Mouse (Mus musculus): ENCODE measurements around the gene Utp4. TPM values are rescaled to one million over a fixed set of nuclear protein-coding genes. Genes with fewer than 3 reads are reported as not detected.

Gene Utp4
- polyA plus RNA-seq, 1 experiment from 2014 or later = 73.6 TPM

DNA sequence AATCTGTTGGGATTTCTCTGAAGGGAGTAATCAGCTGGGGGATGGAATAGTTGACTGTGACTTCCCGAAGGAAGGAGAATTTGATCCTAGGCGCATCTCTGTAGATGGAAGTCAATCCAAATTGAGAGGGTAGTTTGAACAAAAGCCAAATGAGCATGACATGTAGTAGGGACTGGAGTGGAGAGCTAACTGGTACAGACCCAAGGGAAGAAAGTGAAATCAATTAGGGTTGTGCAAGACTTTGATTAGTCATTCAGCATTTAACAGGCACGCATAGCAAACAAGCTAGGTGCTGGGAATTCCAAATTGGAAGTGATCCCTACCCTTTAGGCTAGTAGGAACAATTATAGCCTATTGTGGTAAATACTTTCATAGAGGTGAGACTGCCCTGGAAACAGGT, 48.4 kb downstream of the Utp4 start:
- ATAC-seq (ENCODE audit: low FRiP score) = no peak
- Histone ChIP-seq H3K4me3 (ENCODE audit: low read depth, low read length) (no peak overlapping the region), H3K27ac (ENCODE audit: low read depth, low read length) (no peak overlapping the region), H3K9ac (ENCODE audit: low read length) (no peak overlapping the region), H3K9me3 (ENCODE audit: control insufficient read depth, low read length) (no peaks in the 10 kb centered on the region), H3K4me1 (ENCODE audit: control insufficient read depth, insufficient read depth, low read length) (peaks cover 8% of the 10 kb centered on the region; the same call in 1 of the 2 replicates), H3K4me2 (no peak overlapping the region), H3K27me3 (ENCODE audit: control insufficient read depth, insufficient read depth, low read length) (no peaks in the 10 kb centered on the region), H3K36me3 (ENCODE audit: control insufficient read depth, insufficient read depth, low read length) (no peaks in the 10 kb centered on the region)
- DNase-seq (ENCODE audit: low spot score, missing footprints) = no peak
- WGBS = 96% methylated on average over 3 of the region's 3 CpGs

GRCm38 (mm10) chr8:106943874-106944418, 50.5 kb downstream of the Utp4 start:
- H3K4me2 ChIP-seq = no peak overlapping the region
- DNase-seq (ENCODE audit: low spot score, missing footprints) (no peak), ATAC-seq (ENCODE audit: low FRiP score) (no peak)
- no peaks in the 10 kb centered on the region for H3K36me3 ChIP-seq (ENCODE audit: control insufficient read depth, insufficient read depth, low read length)
- no peak overlapping the region for H3K4me3 ChIP-seq (ENCODE audit: low read depth, low read length)
- no peaks in the 10 kb centered on the region for H3K9me3 ChIP-seq (ENCODE audit: control insufficient read depth, low read length)
- H3K27ac ChIP-seq (ENCODE audit: low read depth, low read length) = no peak overlapping the region
- no peak overlapping the region for H3K9ac ChIP-seq (ENCODE audit: low read length)
- H3K27me3 ChIP-seq (ENCODE audit: control insufficient read depth, insufficient read depth, low read length) = no peaks in the 10 kb centered on the region
- H3K4me1 ChIP-seq (ENCODE audit: control insufficient read depth, insufficient read depth, low read length) = no peaks in the 10 kb centered on the region
- WGBS = 89% methylated on average over 3 of the region's 3 CpGs

DNA sequence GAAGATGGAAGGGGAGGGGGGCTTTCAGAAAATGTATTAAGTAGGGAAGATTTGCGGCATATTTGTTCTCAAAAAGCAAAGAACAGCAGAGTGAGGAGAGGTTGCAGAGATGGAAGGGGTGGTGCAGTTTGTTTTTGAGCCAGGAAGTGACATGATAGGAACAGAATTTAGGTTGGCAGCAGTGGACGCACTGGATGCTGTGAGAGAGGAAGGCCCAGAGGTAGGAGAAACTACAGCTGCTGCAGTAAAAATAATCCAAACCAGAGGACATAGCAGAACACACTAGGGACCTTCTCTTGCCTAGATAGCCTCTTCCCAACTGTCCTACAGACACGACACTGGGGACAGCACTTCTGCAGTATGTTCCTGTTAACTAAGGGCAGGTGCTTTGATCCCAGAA, 51.3 kb downstream of the Utp4 start:
- Histone ChIP-seq H3K27me3 (ENCODE audit: control insufficient read depth, insufficient read depth, low read length) (no peaks in the 10 kb centered on the region), H3K9ac (ENCODE audit: low read length) (no peak overlapping the region), H3K4me3 (ENCODE audit: low read depth, low read length) (no peak overlapping the region), H3K27ac (ENCODE audit: low read depth, low read length) (no peak overlapping the region), H3K9me3 (ENCODE audit: control insufficient read depth, low read length) (no peaks in the 10 kb centered on the region), H3K4me1 (ENCODE audit: control insufficient read depth, insufficient read depth, low read length) (no peaks in the 10 kb centered on the region), H3K4me2 (no peak overlapping the region), H3K36me3 (ENCODE audit: control insufficient read depth, insufficient read depth, low read length) (no peaks in the 10 kb centered on the region)
- DNase-seq (ENCODE audit: low spot score, missing footprints) = no peak
- ATAC-seq (ENCODE audit: low FRiP score) = no peak
- WGBS = 76% methylated on average over 3 of the region's 3 CpGs

DNA sequence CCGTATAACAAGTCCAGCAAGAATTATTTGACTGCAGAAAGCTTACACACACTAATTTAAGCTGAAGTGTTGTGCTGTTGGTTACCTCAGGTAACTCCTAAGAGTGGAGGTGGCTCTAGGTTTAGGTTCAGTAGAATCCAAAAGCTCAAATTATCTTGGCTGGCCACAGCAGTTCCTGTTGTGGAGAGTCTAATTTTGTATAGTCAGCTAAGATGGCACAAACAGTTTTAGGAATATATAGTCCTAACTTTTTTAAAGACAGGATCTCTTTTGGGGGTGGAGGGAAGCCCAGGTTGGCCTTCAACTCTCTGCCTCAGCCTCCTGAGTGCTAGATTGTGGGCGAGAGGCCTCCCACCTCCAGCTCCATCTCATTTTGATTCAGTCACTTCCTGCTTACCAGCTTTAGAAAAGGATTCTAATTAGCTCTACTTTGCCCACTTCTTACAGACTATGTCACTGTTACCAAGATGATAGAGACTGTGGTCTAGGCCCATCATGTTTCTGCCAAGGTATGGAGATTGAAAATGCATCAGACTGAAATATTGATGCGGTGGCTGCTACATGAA, 55.3 kb downstream of the Utp4 start:
- DNase-seq (ENCODE audit: low spot score, missing footprints) = no peak
- H3K4me2 ChIP-seq = no peak overlapping the region
- no peak overlapping the region for H3K4me3 ChIP-seq (ENCODE audit: low read depth, low read length)
- no peaks in the 10 kb centered on the region for H3K9me3 ChIP-seq (ENCODE audit: control insufficient read depth, low read length)
- no peaks in the 10 kb centered on the region for H3K27me3 ChIP-seq (ENCODE audit: control insufficient read depth, insufficient read depth, low read length)
- no peak for ATAC-seq (ENCODE audit: low FRiP score)
- H3K36me3 ChIP-seq (ENCODE audit: control insufficient read depth, insufficient read depth, low read length) = no peaks in the 10 kb centered on the region
- WGBS = 79% methylated on average over 3 of the region's 3 CpGs
- no peak overlapping the region for H3K9ac ChIP-seq (ENCODE audit: low read length)
- H3K27ac ChIP-seq (ENCODE audit: low read depth, low read length) = no peak overlapping the region
- H3K4me1 ChIP-seq (ENCODE audit: control insufficient read depth, insufficient read depth, low read length) = no peaks in the 10 kb centered on the region

- no peak overlapping the region for H3K4me3 ChIP-seq (ENCODE audit: low read depth, low read length)
Observed at GRCm38 (mm10) chr8:106951707-106952106, 58.3 kb downstream of the Utp4 start.

GRCm38 (mm10) chr8:106953571-106953970, 60.1 kb downstream of the Utp4 start:
- no peak overlapping the region for H3K9ac ChIP-seq (ENCODE audit: low read length)
- no peak overlapping the region for H3K4me3 ChIP-seq (ENCODE audit: low read depth, low read length)
- ATAC-seq (ENCODE audit: low FRiP score) (no peak), DNase-seq (ENCODE audit: low spot score, missing footprints) (no peak)
- no peak overlapping the region for H3K27ac ChIP-seq (ENCODE audit: low read depth, low read length)
- H3K36me3 ChIP-seq (ENCODE audit: control insufficient read depth, insufficient read depth, low read length) = no peaks in the 10 kb centered on the region
- H3K27me3 ChIP-seq (ENCODE audit: control insufficient read depth, insufficient read depth, low read length) = no peaks in the 10 kb centered on the region
- no peak overlapping the region for H3K4me2 ChIP-seq
- H3K4me1 ChIP-seq (ENCODE audit: control insufficient read depth, insufficient read depth, low read length) = no peaks in the 10 kb centered on the region
- no peaks in the 10 kb centered on the region for H3K9me3 ChIP-seq (ENCODE audit: control insufficient read depth, low read length)
- 85% methylated on average over 4 of the region's 4 CpGs for WGBS

More at GRCm38 (mm10) chr8:106951707-106952106, 58.3 kb downstream of the Utp4 start:
- Histone ChIP-seq H3K9ac (ENCODE audit: low read length) (no peak overlapping the region), H3K4me1 (ENCODE audit: control insufficient read depth, insufficient read depth, low read length) (no peaks in the 10 kb centered on the region), H3K36me3 (ENCODE audit: control insufficient read depth, insufficient read depth, low read length) (no peaks in the 10 kb centered on the region), H3K9me3 (ENCODE audit: control insufficient read depth, low read length) (no peaks in the 10 kb centered on the region), H3K27ac (ENCODE audit: low read depth, low read length) (no peak overlapping the region), H3K27me3 (ENCODE audit: control insufficient read depth, insufficient read depth, low read length) (no peaks in the 10 kb centered on the region), H3K4me2 (no peak overlapping the region)
- DNase-seq (ENCODE audit: low spot score, missing footprints) (no peak), ATAC-seq (ENCODE audit: low FRiP score) (no peak)
- 84% methylated on average over 4 of the region's 4 CpGs for WGBS

DNA sequence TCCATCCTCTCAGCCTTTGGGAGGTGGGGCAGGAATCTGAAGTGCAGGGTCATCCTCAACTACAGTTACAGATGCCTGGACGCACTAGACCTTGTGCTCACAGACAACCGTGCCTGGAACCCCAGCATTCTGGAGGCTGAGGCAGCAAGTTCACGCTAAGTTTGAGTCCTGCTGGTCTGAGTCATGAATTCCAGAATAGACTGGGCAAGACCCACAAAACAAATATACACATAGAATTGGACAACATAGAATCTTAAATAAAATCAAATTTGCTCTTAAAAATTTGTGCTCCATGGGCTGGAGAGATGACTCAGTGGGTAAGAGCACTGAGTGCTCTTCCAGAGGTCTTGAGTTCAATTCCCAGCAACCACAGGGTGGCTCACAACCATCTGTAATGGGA, 63.6 kb downstream of the Utp4 start:
- Histone ChIP-seq H3K36me3 (ENCODE audit: control insufficient read depth, insufficient read depth, low read length) (no peaks in the 10 kb centered on the region), H3K4me2 (no peak overlapping the region), H3K4me3 (ENCODE audit: low read depth, low read length) (no peak overlapping the region), H3K27ac (ENCODE audit: low read depth, low read length) (no peak overlapping the region), H3K9me3 (ENCODE audit: control insufficient read depth, low read length) (no peaks in the 10 kb centered on the region), H3K4me1 (ENCODE audit: control insufficient read depth, insufficient read depth, low read length) (no peaks in the 10 kb centered on the region), H3K9ac (ENCODE audit: low read length) (no peak overlapping the region), H3K27me3 (ENCODE audit: control insufficient read depth, insufficient read depth, low read length) (no peaks in the 10 kb centered on the region)
- DNase-seq (ENCODE audit: low spot score, missing footprints) (no peak), ATAC-seq (ENCODE audit: low FRiP score) (no peak)
- WGBS = 83% methylated on average over 3 of the region's 3 CpGs

- Histone ChIP-seq H3K9ac (ENCODE audit: low read length) (no peak overlapping the region), H3K27me3 (ENCODE audit: control insufficient read depth, insufficient read depth, low read length) (no peaks in the 10 kb centered on the region), H3K9me3 (ENCODE audit: control insufficient read depth, low read length) (no peaks in the 10 kb centered on the region), H3K4me1 (ENCODE audit: control insufficient read depth, insufficient read depth, low read length) (no peaks in the 10 kb centered on the region; the same call in 1 of the 2 replicates), H3K4me3 (ENCODE audit: low read depth, low read length) (no peak overlapping the region), H3K36me3 (ENCODE audit: control insufficient read depth, insufficient read depth, low read length) (no peaks in the 10 kb centered on the region), H3K4me2 (no peak overlapping the region), H3K27ac (ENCODE audit: low read depth, low read length) (no peak overlapping the region)
- no peak for ATAC-seq (ENCODE audit: low FRiP score)
- 92% methylated on average over 3 of the region's 3 CpGs for WGBS
- no peak for DNase-seq (ENCODE audit: low spot score, missing footprints)
Observed at GRCm38 (mm10) chr8:106958212-106958611, 64.8 kb downstream of the Utp4 start.

GRCm38 (mm10) chr8:106959626-106960025, 66.2 kb downstream of the Utp4 start:
- Histone ChIP-seq H3K4me3 (ENCODE audit: low read depth, low read length) (no peak overlapping the region), H3K9me3 (ENCODE audit: control insufficient read depth, low read length) (no peaks in the 10 kb centered on the region), H3K9ac (ENCODE audit: low read length) (no peak overlapping the region), H3K36me3 (ENCODE audit: control insufficient read depth, insufficient read depth, low read length) (no peaks in the 10 kb centered on the region), H3K4me1 (ENCODE audit: control insufficient read depth, insufficient read depth, low read length) (no peaks in the 10 kb centered on the region; the same call in 1 of the 2 replicates), H3K27ac (ENCODE audit: low read depth, low read length) (no peak overlapping the region), H3K27me3 (ENCODE audit: control insufficient read depth, insufficient read depth, low read length) (no peaks in the 10 kb centered on the region), H3K4me2 (no peak overlapping the region)
- DNase-seq (ENCODE audit: low spot score, missing footprints) (no peak), ATAC-seq (ENCODE audit: low FRiP score) (no peak)
- WGBS = 91% methylated on average over 2 of the region's 2 CpGs
